Mouse (Mus musculus): ENCODE results near the gene Rdh16.

- TF ChIP-seq GATA1 (IDR thresholded peaks at IDR 0.05; ENCODE audit: borderline replicate concordance, low read length) = no peak
- no peak for TF ChIP-seq FLI1 (IDR thresholded peaks at IDR 0.05; ENCODE audit: low read length)
Measured at GRCm38 (mm10) chr10:127759181-127760110, 41.5 kb upstream of the Rdh16 start, which contains the start of the genes Rdh1 and Rdh16f1.

Data from megakaryocyte, embryonic 14.5 days (primary cell).